Mouse (Mus musculus) small intestine, adult 2 months (tissue): ENCODE results near the gene Ninj2.

Experiments used
- CTCF ChIP-seq: fragments of 200-500 bp; IDR thresholded peaks from 2 replicates; pipeline ENCODE4 v1.5.1; 2012; ENCODE audit warnings: low read depth, mild to moderate bottlenecking, control low read depth, inconsistent platforms, low read length, moderate library complexity, mixed read lengths; ENCODE audit not compliant: insufficient replicate concordance, insufficient read length; ENCODE audit errors: extremely low read depth
- POLR2A ChIP-seq: fragments of 200-500 bp; IDR thresholded peaks from 2 replicates; pipeline ENCODE4 v1.6.1; 2012; ENCODE audit warnings: low read depth, mild to moderate bottlenecking, control low read depth, inconsistent platforms, low read length, moderate library complexity

DNA sequence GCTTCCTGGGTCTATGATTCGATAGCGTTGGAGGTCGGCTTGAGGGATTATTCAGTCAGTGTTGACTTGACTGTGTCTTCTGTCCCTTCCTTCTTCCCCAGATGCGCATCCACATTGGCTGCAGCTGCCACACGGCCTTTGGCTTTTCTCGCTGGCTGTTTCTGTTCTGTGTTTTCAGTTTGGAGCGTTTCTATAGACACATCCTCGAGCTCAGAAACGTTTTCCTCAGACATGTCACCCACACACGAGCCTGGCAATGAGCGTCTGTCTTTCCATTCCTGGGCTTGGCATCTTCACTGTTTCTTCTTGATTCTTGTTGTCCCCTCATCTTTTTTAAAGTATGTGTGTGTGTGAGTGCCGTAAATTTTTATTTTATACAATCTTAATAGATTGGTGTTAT lies 8.1 kb downstream of the Ninj2 start:
- no peak for TF ChIP-seq CTCF
- TF ChIP-seq POLR2A = no peak
